Mouse (Mus musculus): Measurements from ENCODE around the gene Serac1.

Serac1 gene

GRCm38 (mm10) chr17:6079287-6080122, at the start of gene Serac1, which contains the start of gene Gtf2h5:
TSS of gene Serac1 (minus strand) at chr17:6079741.
TSS of gene Gtf2h5 (plus strand) at chr17:6079786.
- DNase-seq, result peak; percentile 99

GRCm38 (mm10) chr17:6128039-6128438, 48.5 kb upstream of the Serac1 start:
- no peak for DNase-seq

- DNase-seq, result peak; percentile 68 to 73
These were observed 45.9 kb upstream of the Serac1 start for GRCm38 (mm10) chr17:6125441-6125840.

- no peak for DNase-seq
These were observed 44.2 kb upstream of the Serac1 start for GRCm38 (mm10) chr17:6123776-6124175.

GRCm38 (mm10) chr17:6118861-6119260, 39.3 kb upstream of the Serac1 start:
- peak; percentile 78 to 80 for DNase-seq

- peak in 1 of 2 experiments; percentile 33 for DNase-seq
These were observed 38.4 kb upstream of the Serac1 start for GRCm38 (mm10) chr17:6117917-6118316.

- DNase-seq, result no peak
These were observed 37.7 kb upstream of the Serac1 start for GRCm38 (mm10) chr17:6117148-6117725.

- no peak for DNase-seq
These were observed 35.5 kb upstream of the Serac1 start for GRCm38 (mm10) chr17:6115085-6115484.

GRCm38 (mm10) chr17:6113653-6114052, 34.1 kb upstream of the Serac1 start:
- DNase-seq, result no peak

- peak; percentile 67 for DNase-seq
These were observed 31.4 kb upstream of the Serac1 start for GRCm38 (mm10) chr17:6110956-6111355.

- DNase-seq, result peak in 1 of 2 experiments; percentile 56
These were observed 28.6 kb upstream of the Serac1 start for GRCm38 (mm10) chr17:6108175-6108574.

GRCm38 (mm10) chr17:6107015-6107601, 27.6 kb upstream of the Serac1 start:
- DNase-seq, result peak; percentile 77 to 84

GRCm38 (mm10) chr17:6106361-6107014, 26.9 kb upstream of the Serac1 start, which contains the start of gene Tulp4:
TSS of gene Tulp4 (plus strand) at chr17:6106437.
- peak; percentile 88 to 92 for DNase-seq

- no peak for DNase-seq
These were observed 24.0 kb upstream of the Serac1 start for GRCm38 (mm10) chr17:6103566-6103965.

GRCm38 (mm10) chr17:6102287-6102686, 22.7 kb upstream of the Serac1 start:
- DNase-seq, result no peak

- peak; percentile 78 to 79 for DNase-seq
These were observed 18.3 kb upstream of the Serac1 start for GRCm38 (mm10) chr17:6097884-6098283.

- DNase-seq, result peak in 1 of 2 experiments; percentile 19
These were observed 16.0 kb upstream of the Serac1 start for GRCm38 (mm10) chr17:6095579-6095978.

- DNase-seq, result no peak
These were observed 12.1 kb upstream of the Serac1 start for GRCm38 (mm10) chr17:6091604-6092003.

- DNase-seq, result no peak
These were observed 3.9 kb upstream of the Serac1 start for GRCm38 (mm10) chr17:6083323-6083890.

GRCm38 (mm10) chr17:6073405-6073804, 6.1 kb downstream of the Serac1 start:
- DNase-seq, result no peak

GRCm38 (mm10) chr17:6069866-6070265, 9.7 kb downstream of the Serac1 start:
- no peak for DNase-seq

GRCm38 (mm10) chr17:6067613-6068012, 11.9 kb downstream of the Serac1 start:
- DNase-seq, result no peak

- DNase-seq, result no peak
These were observed 13.5 kb downstream of the Serac1 start for GRCm38 (mm10) chr17:6066021-6066420.

All from cerebellum, postnatal 10 days (tissue).